Mouse (Mus musculus) heart, adult 9 months (tissue): ENCODE measurements around the gene Bend5.

ENCODE experiments used
- DNase-seq, 2 experiments: peaks; one replicate each; pipeline ENCODE4 v3.0.0; 2022; ENCODE audit warnings: low spot score in 2 of 2

The Bend5 gene

DNA sequence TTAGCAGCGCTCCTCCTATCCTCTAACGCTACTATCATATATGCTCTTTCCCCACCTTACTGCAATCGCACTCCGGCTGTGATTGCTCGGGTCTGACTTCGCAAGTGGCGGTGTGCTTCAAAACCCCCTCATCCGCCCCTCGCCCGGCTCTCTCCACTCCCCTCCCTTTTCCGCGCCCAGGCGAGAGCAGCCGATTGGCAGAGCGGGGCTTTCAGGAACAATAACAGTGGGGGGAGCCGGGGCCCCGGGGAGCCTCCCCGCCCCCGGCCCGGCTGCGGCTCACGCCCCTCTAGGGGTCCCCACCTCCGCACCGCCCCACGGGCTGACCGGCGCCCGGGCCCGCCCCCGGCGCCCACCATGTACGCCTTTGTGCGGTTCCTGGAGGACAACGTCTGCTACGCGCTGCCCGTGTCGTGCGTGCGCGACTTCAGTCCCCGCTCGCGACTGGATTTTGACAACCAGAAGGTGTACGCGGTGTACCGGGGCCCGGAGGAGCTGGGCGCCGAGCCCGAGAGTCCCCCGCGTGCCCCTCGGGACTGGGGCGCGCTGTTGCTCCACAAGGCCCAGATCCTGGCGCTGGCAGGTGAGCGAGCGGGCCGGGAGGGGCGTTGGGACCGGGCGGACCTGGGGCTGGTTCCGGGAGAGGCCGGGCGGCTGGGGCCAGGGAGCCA lies at the start of gene Bend5:
Gene Bend5, plus strand, starts transcription at position 189 of the 671 bp plus-strand sequence.
- DNase-seq = peak; percentile 62 to 70

GRCm38 (mm10) chr4:111367771-111368170 lies 47.0 kb upstream of the Bend5 start:
- no peak for DNase-seq

DNA sequence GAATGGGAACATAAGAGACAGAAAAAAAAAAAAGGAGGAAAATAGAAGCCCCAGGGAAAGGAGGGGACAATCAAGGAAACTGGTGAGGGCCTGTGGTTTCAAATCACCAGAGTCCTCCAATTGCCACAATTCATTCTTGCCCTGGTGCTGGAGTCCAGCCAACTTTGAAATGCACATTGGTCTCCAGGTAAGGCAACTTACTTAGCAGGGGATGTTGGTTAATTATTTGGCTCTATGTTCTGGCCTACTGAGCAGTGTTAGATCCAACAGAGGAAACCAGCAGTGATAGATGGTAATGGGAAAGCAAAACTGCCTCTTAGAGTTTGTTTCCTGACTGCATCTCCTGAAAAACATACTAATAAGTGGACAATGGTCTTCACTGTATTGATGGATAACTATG lies 37.6 kb upstream of the Bend5 start:
- no peak for DNase-seq

- DNase-seq = no peak
Observed at GRCm38 (mm10) chr4:111378071-111378470, 36.7 kb upstream of the Bend5 start.

- no peak for DNase-seq
Observed at GRCm38 (mm10) chr4:111383101-111383500, 31.7 kb upstream of the Bend5 start.

GRCm38 (mm10) chr4:111390736-111391135 lies 24.1 kb upstream of the Bend5 start:
- DNase-seq = peak; percentile 10 to 15

- DNase-seq = peak in 1 of 2 experiments; percentile 13
Observed at GRCm38 (mm10) chr4:111399784-111400183, 15.0 kb upstream of the Bend5 start.

GRCm38 (mm10) chr4:111400676-111401075 lies 14.1 kb upstream of the Bend5 start:
- DNase-seq = no peak

DNA sequence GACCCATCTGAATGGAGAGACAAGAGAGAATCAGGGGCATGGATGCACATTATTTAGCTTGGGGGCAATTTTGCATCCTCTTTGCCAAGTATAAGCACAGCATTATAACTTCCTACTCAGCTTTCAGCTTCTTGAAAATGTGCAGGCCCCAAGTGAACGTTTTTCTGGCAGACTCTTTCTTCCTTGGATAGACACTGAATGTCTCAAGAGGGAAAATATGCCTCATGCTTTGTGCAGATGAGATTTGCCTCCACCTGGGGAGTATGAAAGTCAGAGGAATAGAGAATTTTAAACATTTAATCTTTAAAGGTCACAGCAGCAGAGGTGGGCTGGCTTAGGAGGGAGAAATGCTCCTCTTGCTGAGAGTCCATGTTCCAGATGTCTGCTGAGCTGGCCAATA lies 11.6 kb upstream of the Bend5 start:
- no peak for DNase-seq

- DNase-seq = no peak
Observed at GRCm38 (mm10) chr4:111410731-111411130, 4.1 kb upstream of the Bend5 start.

- peak; percentile 39 for DNase-seq
Observed at GRCm38 (mm10) chr4:111414399-111414798, 407 bp upstream of the Bend5 start.

- DNase-seq = no peak
Observed at GRCm38 (mm10) chr4:111416126-111416525, 1.3 kb downstream of the Bend5 start.

GRCm38 (mm10) chr4:111416551-111416950 lies 1.7 kb downstream of the Bend5 start:
- no peak for DNase-seq

DNA sequence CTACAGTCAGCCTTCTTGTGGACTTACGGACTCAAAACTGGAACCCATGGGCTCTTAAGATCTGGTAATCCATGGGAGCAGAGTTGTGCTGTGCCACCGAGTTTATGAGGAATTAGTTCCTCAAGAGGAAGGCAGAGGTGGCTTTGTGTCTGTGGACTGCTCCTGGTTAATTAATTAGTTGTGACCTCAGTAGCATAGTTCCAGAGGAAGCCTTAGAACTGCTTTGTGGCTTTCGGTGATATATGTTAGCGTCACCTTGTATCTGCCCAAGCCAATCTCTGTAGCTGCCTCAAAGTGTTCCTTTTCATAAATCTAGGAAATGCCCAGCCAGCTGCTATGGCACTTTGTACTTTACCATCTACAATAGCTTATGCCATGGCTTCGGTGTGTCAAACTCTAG lies 2.9 kb downstream of the Bend5 start:
- no peak for DNase-seq

- no peak for DNase-seq
Observed at GRCm38 (mm10) chr4:111419476-111419875, 4.7 kb downstream of the Bend5 start.

DNA sequence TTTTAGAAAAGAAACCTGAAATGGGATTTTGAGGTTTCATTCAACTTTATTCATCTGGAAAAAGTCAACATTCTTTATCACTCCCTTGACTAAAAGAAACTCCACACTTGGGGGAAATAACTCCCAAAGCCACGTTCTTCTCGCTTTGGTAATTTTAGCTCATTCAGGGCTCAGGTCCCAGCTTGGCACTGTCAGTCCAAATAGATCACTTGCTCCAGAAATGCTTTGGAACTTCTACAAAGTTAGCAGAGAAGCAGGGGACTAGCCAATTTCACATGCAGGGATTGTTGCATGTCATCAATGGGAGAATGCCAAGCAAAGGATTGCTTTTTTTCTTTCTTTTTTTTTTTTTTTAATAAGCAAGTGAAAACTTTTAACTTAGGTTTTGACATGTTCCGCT lies 5.2 kb downstream of the Bend5 start:
- peak; percentile 52 to 70 for DNase-seq

GRCm38 (mm10) chr4:111420955-111421354 lies 6.1 kb downstream of the Bend5 start:
- DNase-seq = no peak

GRCm38 (mm10) chr4:111421785-111422184 lies 7.0 kb downstream of the Bend5 start:
- no peak for DNase-seq

GRCm38 (mm10) chr4:111424371-111424950 lies 9.7 kb downstream of the Bend5 start:
- no peak for DNase-seq

DNA sequence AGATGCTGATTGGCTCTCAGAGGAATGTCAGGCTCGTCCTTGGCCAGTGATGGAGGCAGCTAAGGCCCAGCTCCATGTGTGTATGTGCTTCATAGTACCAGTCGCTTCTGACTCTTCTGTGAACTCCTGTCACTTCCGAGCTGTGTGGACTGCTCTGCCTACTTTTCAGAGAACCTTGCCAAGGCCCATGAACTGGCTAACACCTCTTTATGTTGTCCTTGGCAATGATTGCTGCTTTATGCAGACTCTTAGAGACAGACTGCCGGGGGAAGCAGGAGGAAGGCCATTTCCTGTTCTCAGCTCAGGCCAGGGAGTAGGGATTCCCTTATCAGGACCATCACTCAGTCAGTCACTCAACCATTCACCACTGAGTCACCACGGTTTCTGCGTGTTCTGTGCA lies 10.4 kb downstream of the Bend5 start:
- no peak for DNase-seq

- DNase-seq = peak; percentile 69 to 72
Observed at GRCm38 (mm10) chr4:111431186-111431585, 16.4 kb downstream of the Bend5 start.

DNA sequence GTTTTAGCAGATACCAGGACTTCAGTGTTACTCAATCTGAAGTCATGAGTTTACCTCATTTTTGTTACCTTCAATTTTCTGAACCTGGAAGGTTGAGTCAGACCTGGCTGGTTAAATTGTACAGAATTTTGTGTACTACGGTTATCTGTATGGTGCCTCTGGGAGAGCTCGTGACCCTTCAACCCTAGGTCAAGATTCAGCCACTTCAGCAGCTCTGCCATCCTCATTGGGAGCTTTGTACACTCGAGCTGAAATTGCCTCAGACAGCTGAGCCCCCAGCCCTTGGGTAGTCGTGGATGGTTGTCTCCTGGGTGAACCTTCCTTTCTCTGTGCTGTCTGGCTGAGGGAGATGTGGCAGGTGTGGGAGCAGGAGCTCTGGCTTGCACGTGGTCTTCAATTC lies 17.2 kb downstream of the Bend5 start:
- DNase-seq = no peak

- no peak for DNase-seq
Observed at GRCm38 (mm10) chr4:111432417-111432816, 17.6 kb downstream of the Bend5 start.

DNA sequence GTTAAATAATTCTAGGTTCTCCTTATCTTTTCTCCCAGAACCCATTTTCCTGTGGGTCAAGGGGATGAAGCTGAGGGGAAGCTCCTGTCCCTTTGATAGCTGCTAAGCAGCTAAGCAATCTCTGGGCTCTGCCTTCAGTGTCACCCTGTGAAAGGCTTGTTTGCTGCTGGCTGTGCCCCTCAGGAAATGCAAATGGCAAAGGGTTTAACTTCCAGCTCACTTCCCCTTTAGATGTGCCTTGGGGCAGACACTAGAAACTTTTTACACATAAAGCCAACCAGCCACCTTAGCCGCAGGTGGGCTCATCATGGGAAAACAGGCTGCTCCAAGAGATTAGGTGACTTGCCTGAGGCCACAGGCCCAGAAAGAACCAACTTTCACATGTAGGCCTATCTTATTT lies 26.9 kb downstream of the Bend5 start:
- no peak for DNase-seq
